In the genomic region with DNA sequence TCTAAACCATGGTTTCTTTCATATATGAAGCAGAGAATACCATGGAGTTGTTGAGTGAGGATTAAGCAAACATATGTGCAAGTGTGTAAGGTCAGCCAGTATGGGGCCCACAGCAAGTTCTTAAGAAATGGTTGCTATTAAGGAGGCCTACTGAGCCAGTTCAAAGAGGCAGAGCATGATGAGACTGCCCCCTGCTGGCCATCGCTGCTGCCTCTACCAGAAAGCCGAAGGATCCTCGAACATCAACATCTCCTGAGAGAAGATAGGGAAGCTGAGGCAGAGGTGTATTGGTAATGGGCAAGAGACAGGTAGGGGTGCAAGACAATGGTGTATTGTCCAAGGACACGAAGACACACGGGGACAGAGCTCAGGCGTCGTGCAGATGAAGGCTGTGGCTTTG, we compare ENCODE assay signal across 8 mouse cellular contexts. TPM values are rescaled to one million over a fixed set of nuclear protein-coding genes. Genes with fewer than 3 reads are reported as not detected.
DNase-seq lines count a peak whose midpoint lies in the region; ATAC-seq and TF ChIP-seq lines count a peak whose summit lies in the region.
"Had no signal": no experiment of that assay in that cellular context is flagged by ENCODE, and none has a peak within 500 bp of the region (broad histone marks: within the 10 kb centered on the region; RNA-seq: fewer than 3 reads in every experiment).

No protein-coding gene starts in this region.

- no peak overlapping the region for H3K4me2 ChIP-seq in midbrain, embryonic 13.5 days (replicated peaks)
- no peak overlapping the region for H3K4me2 ChIP-seq in hindbrain, postnatal 0 days (ENCODE audit: low read depth, low read length)
- no peak overlapping the region for H3K4me2 ChIP-seq in limb, embryonic 11.5 days (ENCODE audit: low read depth, severe bottlenecking)

- 42% methylated on average over 7 of the region's 7 CpGs for WGBS in midbrain, embryonic 10.5 days
- 28% methylated on average over 7 of the region's 7 CpGs for WGBS in midbrain, embryonic 13.5 days
- WGBS in hindbrain, postnatal 0 days = 33% methylated on average over 7 of the region's 7 CpGs
- 25% methylated on average over 7 of the region's 7 CpGs for WGBS in limb, embryonic 11.5 days

- H3K4me3 ChIP-seq in midbrain, embryonic 10.5 days = no peak overlapping the region
- no peak overlapping the region for H3K4me3 ChIP-seq in midbrain, embryonic 13.5 days (replicated peaks)
- no peak overlapping the region for H3K4me3 ChIP-seq in hindbrain, postnatal 0 days (ENCODE audit: low read length)
- H3K4me3 ChIP-seq in limb, embryonic 11.5 days (ENCODE audit: low read depth, low read length) = no peak overlapping the region

- peak; percentile 72 for TF ChIP-seq CTCF in hindbrain, postnatal 0 days (IDR thresholded peaks at IDR 0.05; ENCODE audit: low read depth)

- no peak for ATAC-seq in midbrain, embryonic 13.5 days
- ATAC-seq in hindbrain, postnatal 0 days = no peak
- no peak for ATAC-seq in limb, embryonic 11.5 days (ENCODE audit: insufficient number of reproducible peaks, low FRiP score, low TSS enrichment, low read depth)

- peaks cover 15% of the 10 kb centered on the region for H3K4me1 ChIP-seq in midbrain, embryonic 10.5 days
- peaks cover 7% of the 10 kb centered on the region; the same call in 1 of the 2 replicates for H3K4me1 ChIP-seq in midbrain, embryonic 13.5 days (replicated peaks)
- H3K4me1 ChIP-seq in hindbrain, postnatal 0 days (ENCODE audit: insufficient read depth, low read length) = peaks cover 3% of the 10 kb centered on the region; the same call in 1 of the 2 replicates
- no peaks in the 10 kb centered on the region for H3K4me1 ChIP-seq in limb, embryonic 11.5 days (ENCODE audit: control insufficient read depth, insufficient read depth, low read length)

- H3K27ac ChIP-seq in midbrain, embryonic 10.5 days (replicated peaks) = no peak overlapping the region
- no peak overlapping the region for H3K27ac ChIP-seq in midbrain, embryonic 13.5 days
- no peak overlapping the region for H3K27ac ChIP-seq in hindbrain, postnatal 0 days
- H3K27ac ChIP-seq in limb, embryonic 11.5 days (replicated peaks; ENCODE audit: low read depth, low read length) = no peak overlapping the region
- H3K27ac ChIP-seq: macrophage had no signal

- DNase-seq in midbrain, embryonic 10.5 days (ENCODE audit: low spot score) = peak; percentile 68
- DNase-seq in adipocyte (ENCODE audit: low spot score) = peak; percentile 31
- peak; percentile 65 to 66 for DNase-seq in cerebellum, postnatal 36 days
- DNase-seq in hindbrain, postnatal 0 days (ENCODE audit: low spot score) = peak; percentile 58
- DNase-seq in limb, embryonic 11.5 days (ENCODE audit: low spot score) = peak; percentile 82
- DNase-seq in skeletal muscle tissue, adult 2 months (ENCODE audit: low read depth, low spot score) = peak; percentile 38

- no peaks in the 10 kb centered on the region for H3K9me3 ChIP-seq in midbrain, embryonic 10.5 days (replicated peaks)
- no peaks in the 10 kb centered on the region for H3K9me3 ChIP-seq in midbrain, embryonic 13.5 days
- H3K9me3 ChIP-seq in hindbrain, postnatal 0 days (ENCODE audit: low read length) = no peaks in the 10 kb centered on the region
- no peaks in the 10 kb centered on the region for H3K9me3 ChIP-seq in limb, embryonic 11.5 days (ENCODE audit: control insufficient read depth, low read length)

- H3K36me3 ChIP-seq in midbrain, embryonic 10.5 days = no peaks in the 10 kb centered on the region
- H3K36me3 ChIP-seq in midbrain, embryonic 13.5 days = no peaks in the 10 kb centered on the region
- no peaks in the 10 kb centered on the region for H3K36me3 ChIP-seq in hindbrain, postnatal 0 days (ENCODE audit: insufficient read depth, low read length)
- H3K36me3 ChIP-seq in limb, embryonic 11.5 days (ENCODE audit: control insufficient read depth, insufficient read depth, low read length) = no peaks in the 10 kb centered on the region

- no peak overlapping the region for H3K9ac ChIP-seq in midbrain, embryonic 13.5 days (replicated peaks)
- H3K9ac ChIP-seq in hindbrain, postnatal 0 days (replicated peaks; ENCODE audit: low read length) = no peak overlapping the region
- no peak overlapping the region for H3K9ac ChIP-seq in limb, embryonic 11.5 days (ENCODE audit: low read length)

- peaks cover 14% of the 10 kb centered on the region for H3K27me3 ChIP-seq in midbrain, embryonic 10.5 days (ENCODE audit: low read depth, poor library complexity, severe bottlenecking)
- H3K27me3 ChIP-seq in midbrain, embryonic 13.5 days = no peaks in the 10 kb centered on the region
- no peaks in the 10 kb centered on the region for H3K27me3 ChIP-seq in hindbrain, postnatal 0 days (ENCODE audit: insufficient read depth, low read length)
- H3K27me3 ChIP-seq in limb, embryonic 11.5 days (ENCODE audit: control insufficient read depth, insufficient read depth, low read length) = no peaks in the 10 kb centered on the region

RNA-seq across cellular contexts. Expression of a gene that starts 12.1 kb away (rescaled TPM):
- polyA plus RNA-seq in midbrain, embryonic 10.5 days (2016; fragmentation: Nextera tagmentation; extraction: Ambion mirVana) = 3.7 and 4.3 TPM in 2 replicates
- 1.8 and 2.2 TPM in 2 replicates for polyA plus RNA-seq in midbrain, embryonic 13.5 days (2015; fragmentation: Nextera tagmentation; extraction: Ambion mirVana)
- 1.7 TPM in 1 of 2 replicates, not detected in the other for total RNA-seq in hindbrain, postnatal 0 days (2014; rRNA removed)
- 1.5 and 1.6 TPM in 2 replicates for polyA plus RNA-seq in hindbrain, postnatal 0 days (2015; fragmentation: Nextera tagmentation; extraction: Ambion mirVana)
- polyA plus RNA-seq in limb, embryonic 11.5 days (2014; fragmentation: Nextera tagmentation; extraction: Ambion mirVana) = 3.4 and 3.6 TPM in 2 replicates
- polyA plus RNA-seq: macrophage had no signal

RNA-seq across cellular contexts. Expression of a gene that starts 14.5 kb away (rescaled TPM):
- polyA plus RNA-seq in midbrain, embryonic 10.5 days (2016; fragmentation: Nextera tagmentation; extraction: Ambion mirVana) = 0.06 TPM in 1 of 2 replicates, not detected in the other
- 0.09 TPM in 1 of 2 replicates, not detected in the other for polyA plus RNA-seq in midbrain, embryonic 13.5 days (2015; fragmentation: Nextera tagmentation; extraction: Ambion mirVana)
- under 0.01 TPM in 1 of 2 replicates, not detected in the other for total RNA-seq in hindbrain, postnatal 0 days (2014; rRNA removed)
- 0.04 TPM in 1 of 2 replicates, not detected in the other for polyA plus RNA-seq in hindbrain, postnatal 0 days (2015; fragmentation: Nextera tagmentation; extraction: Ambion mirVana)
- polyA plus RNA-seq in limb, embryonic 11.5 days (2014; fragmentation: Nextera tagmentation; extraction: Ambion mirVana) = 0.09 TPM in 1 of 2 replicates, not detected in the other
- polyA plus RNA-seq: macrophage had no signal

RNA-seq across cellular contexts. Expression of a gene that starts 46.4 kb away (rescaled TPM):
- 0.70 and 0.74 TPM in 2 replicates for polyA plus RNA-seq in midbrain, embryonic 10.5 days (2016; fragmentation: Nextera tagmentation; extraction: Ambion mirVana)
- polyA plus RNA-seq in midbrain, embryonic 13.5 days (2015; fragmentation: Nextera tagmentation; extraction: Ambion mirVana) = 2.3 and 3.2 TPM in 2 replicates
- 21.7 and 29.8 TPM in 2 replicates for total RNA-seq in hindbrain, postnatal 0 days (2014; rRNA removed)
- 10.1 and 11.2 TPM in 2 replicates for polyA plus RNA-seq in hindbrain, postnatal 0 days (2015; fragmentation: Nextera tagmentation; extraction: Ambion mirVana)
- 0.77 and 0.82 TPM in 2 replicates for polyA plus RNA-seq in limb, embryonic 11.5 days (2014; fragmentation: Nextera tagmentation; extraction: Ambion mirVana)
- polyA plus RNA-seq: macrophage had no signal

Comparison
In these comparisons a context has a peak if more than half of its experiments do, and no peak if none do; other contexts are left out.
1. DNase-seq: peak in every context shown above with its lines; median percentile 82 in limb, embryonic 11.5 days; 68 in midbrain, embryonic 10.5 days; 66 in cerebellum, postnatal 36 days; 58 in hindbrain, postnatal 0 days; 38 in skeletal muscle tissue, adult 2 months; 31 in adipocyte.